In the genomic region with DNA sequence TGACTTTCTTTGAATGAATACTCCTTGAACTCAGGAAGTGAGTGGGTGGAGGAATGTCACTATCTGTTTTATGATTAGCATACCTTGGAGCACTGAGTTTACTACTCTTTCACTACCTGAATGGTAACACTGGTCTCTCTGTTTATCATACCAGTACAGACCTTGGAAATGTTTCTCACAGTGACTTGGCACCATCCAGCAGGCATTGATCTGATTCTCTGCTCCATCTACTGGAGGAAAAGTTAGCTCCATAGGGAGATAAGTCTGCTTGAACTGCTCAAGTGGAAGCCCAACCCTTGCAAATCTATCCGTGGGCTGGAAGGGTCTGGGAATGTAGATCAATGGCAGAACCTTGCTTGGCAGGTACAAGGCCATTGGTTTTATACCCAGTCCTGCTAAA, we compare ENCODE assay signal across 26 mouse cellular contexts.
DNase-seq lines count a peak whose midpoint lies in the region; ATAC-seq and TF ChIP-seq lines count a peak whose summit lies in the region.
"Had no signal": no experiment of that assay in that cellular context is flagged by ENCODE, and none has a peak within 500 bp of the region (broad histone marks: within the 10 kb centered on the region; RNA-seq: fewer than 3 reads in every experiment).

No protein-coding gene starts in this region.

- H3K4me3 ChIP-seq in intestine, postnatal 0 days (ENCODE audit: low read depth, low read length): no peak overlapping the region
- H3K4me3 ChIP-seq in intestine, embryonic 15.5 days (replicated peaks): no peak overlapping the region
- H3K4me3 ChIP-seq in midbrain, postnatal 0 days (ENCODE audit: low read depth, low read length): no peak overlapping the region
- no peak overlapping the region for H3K4me3 ChIP-seq in midbrain, embryonic 14.5 days (replicated peaks; ENCODE audit: low read depth, low read length)
- H3K4me3 ChIP-seq in cortical plate, adult 2 months (ENCODE audit: insufficient read depth, low read length): no peak overlapping the region
- H3K4me3 ChIP-seq: embryonic facial prominence, embryonic 13.5 days; erythroblast, embryonic 14.5 days; forebrain, embryonic 13.5 days; gastrocnemius, adult 2 months; liver, embryonic 13.5 days; neural tube, embryonic 15.5 days had no signal

- H3K9ac ChIP-seq in intestine, postnatal 0 days (ENCODE audit: low read depth, low read length): no peak overlapping the region
- H3K9ac ChIP-seq in intestine, embryonic 15.5 days: no peak overlapping the region
- no peak overlapping the region for H3K9ac ChIP-seq in midbrain, postnatal 0 days (replicated peaks; ENCODE audit: low read length, poor library complexity, severe bottlenecking)
- no peak overlapping the region for H3K9ac ChIP-seq in midbrain, embryonic 14.5 days (replicated peaks; ENCODE audit: low read length)
- H3K9ac ChIP-seq: embryonic facial prominence, embryonic 13.5 days; forebrain, embryonic 13.5 days; liver, embryonic 13.5 days; neural tube, embryonic 15.5 days had no signal

- peak; percentile 65 for ATAC-seq in intestine, postnatal 0 days
- ATAC-seq in intestine, embryonic 15.5 days: no peak
- no peak for ATAC-seq in midbrain, postnatal 0 days (ENCODE audit: low FRiP score)
- ATAC-seq in midbrain, embryonic 14.5 days (ENCODE audit: low FRiP score, low TSS enrichment): no peak
- ATAC-seq in granulocyte monocyte progenitor cell, adult 5-6 weeks (replicated peaks; ENCODE audit: poor library complexity, severe bottlenecking): no peak
- ATAC-seq: forebrain, embryonic 13.5 days; inflammation-experienced regulatory T-cells, adult 6 months; midbrain, embryonic 16.5 days had no signal

- no peak for TF ChIP-seq POLR2A in cortical plate, adult 2 months (IDR thresholded peaks at IDR 0.05; ENCODE audit: extremely low read depth, insufficient read depth, low read length)

- no peaks in the 10 kb centered on the region for H3K27me3 ChIP-seq in intestine, postnatal 0 days (replicated peaks; ENCODE audit: control insufficient read depth, insufficient read depth, low read length)
- H3K27me3 ChIP-seq in intestine, embryonic 15.5 days (replicated peaks): no peaks in the 10 kb centered on the region
- no peaks in the 10 kb centered on the region for H3K27me3 ChIP-seq in midbrain, postnatal 0 days (ENCODE audit: insufficient read depth, low read length)
- H3K27me3 ChIP-seq in midbrain, embryonic 14.5 days (ENCODE audit: control insufficient read depth, insufficient read depth, low read length): no peaks in the 10 kb centered on the region
- H3K27me3 ChIP-seq: CH12.LX; embryonic facial prominence, embryonic 13.5 days; forebrain, embryonic 13.5 days; liver, embryonic 13.5 days; neural tube, embryonic 15.5 days had no signal

- H3K27ac ChIP-seq in intestine, postnatal 0 days (ENCODE audit: low read depth, low read length): no peak overlapping the region
- H3K27ac ChIP-seq in intestine, embryonic 15.5 days: no peak overlapping the region
- H3K27ac ChIP-seq in midbrain, postnatal 0 days (ENCODE audit: low read depth, low read length): no peak overlapping the region
- no peak overlapping the region for H3K27ac ChIP-seq in midbrain, embryonic 14.5 days (replicated peaks; ENCODE audit: low read depth, low read length)
- H3K27ac ChIP-seq in cortical plate, adult 2 months (ENCODE audit: insufficient read depth, low read length): no peak overlapping the region
- H3K27ac ChIP-seq: embryonic facial prominence, embryonic 13.5 days; forebrain, embryonic 13.5 days; gastrocnemius, adult 2 months; liver, embryonic 13.5 days; macrophage; neural tube, embryonic 15.5 days had no signal

- H3K36me3 ChIP-seq in intestine, postnatal 0 days (ENCODE audit: control insufficient read depth, insufficient read depth): no peaks in the 10 kb centered on the region
- H3K36me3 ChIP-seq in intestine, embryonic 15.5 days: no peaks in the 10 kb centered on the region
- no peaks in the 10 kb centered on the region for H3K36me3 ChIP-seq in midbrain, postnatal 0 days (ENCODE audit: insufficient read depth, low read length)
- 0 out of 2 replicates have a peak, but pooled peaks cover 8% of the 10 kb centered on the region for H3K36me3 ChIP-seq in midbrain, embryonic 14.5 days (ENCODE audit: control insufficient read depth, insufficient read depth, low read length)
- H3K36me3 ChIP-seq: embryonic facial prominence, embryonic 13.5 days; liver, embryonic 13.5 days; neural tube, embryonic 15.5 days had no signal

- H3K9me3 ChIP-seq in intestine, postnatal 0 days (ENCODE audit: control insufficient read depth): no peaks in the 10 kb centered on the region
- H3K9me3 ChIP-seq in intestine, embryonic 15.5 days: no peaks in the 10 kb centered on the region
- H3K9me3 ChIP-seq in midbrain, postnatal 0 days (ENCODE audit: low read length): no peaks in the 10 kb centered on the region
- no peaks in the 10 kb centered on the region for H3K9me3 ChIP-seq in midbrain, embryonic 14.5 days (ENCODE audit: control insufficient read depth, low read length)
- H3K9me3 ChIP-seq: embryonic facial prominence, embryonic 13.5 days; forebrain, embryonic 13.5 days; liver, embryonic 13.5 days; neural tube, embryonic 15.5 days had no signal

- H3K4me1 ChIP-seq in intestine, postnatal 0 days (replicated peaks; ENCODE audit: control insufficient read depth, insufficient read depth, low read length): no peaks in the 10 kb centered on the region
- no peaks in the 10 kb centered on the region for H3K4me1 ChIP-seq in intestine, embryonic 15.5 days (replicated peaks)
- no peaks in the 10 kb centered on the region for H3K4me1 ChIP-seq in midbrain, postnatal 0 days (ENCODE audit: insufficient read depth, low read length)
- no peaks in the 10 kb centered on the region for H3K4me1 ChIP-seq in midbrain, embryonic 14.5 days (ENCODE audit: control insufficient read depth, insufficient read depth, low read length)
- no peaks in the 10 kb centered on the region for H3K4me1 ChIP-seq in cortical plate, adult 2 months (ENCODE audit: control insufficient read depth, insufficient read depth, low read length)
- H3K4me1 ChIP-seq: embryonic facial prominence, embryonic 13.5 days; liver, embryonic 13.5 days; neural tube, embryonic 15.5 days had no signal

- DNase-seq in midbrain, postnatal 0 days (ENCODE audit: low spot score): no peak
- DNase-seq in midbrain, embryonic 14.5 days: no peak
- DNase-seq in right cerebral cortex, adult 2 months (ENCODE audit: low spot score in 2 of 2): no peak
- DNase-seq: adrenal gland, postnatal 36 days; B cell, adult 2 months; cerebellum, adult 11-12 months; cerebellum, postnatal 14 days; gastrocnemius, adult 2 months; heart, postnatal 10 days; kidney, adult 8-10 months; kidney, postnatal 25 days; liver, embryonic 13.5 days; lung, adult 2 months had no signal

- no peak overlapping the region for H3K4me2 ChIP-seq in intestine, postnatal 0 days (replicated peaks; ENCODE audit: low read depth)
- H3K4me2 ChIP-seq in intestine, embryonic 15.5 days (replicated peaks): no peak overlapping the region
- no peak overlapping the region for H3K4me2 ChIP-seq in midbrain, postnatal 0 days (ENCODE audit: low read depth, low read length, poor library complexity, severe bottlenecking)
- H3K4me2 ChIP-seq in midbrain, embryonic 14.5 days (ENCODE audit: low read length): no peak overlapping the region
- H3K4me2 ChIP-seq: embryonic facial prominence, embryonic 13.5 days; forebrain, embryonic 13.5 days; heart, embryonic 11.5 days; liver, embryonic 13.5 days; neural tube, embryonic 15.5 days had no signal

- peak; percentile 54 for TF ChIP-seq CTCF in intestine, postnatal 0 days (IDR thresholded peaks at IDR 0.05; ENCODE audit: low read depth)
- peak; percentile 46 for TF ChIP-seq CTCF in midbrain, postnatal 0 days (IDR thresholded peaks at IDR 0.05)
- peak; percentile 12; the same call in 1 of the 2 replicates for TF ChIP-seq CTCF in cortical plate, adult 2 months (IDR thresholded peaks at IDR 0.05; ENCODE audit: extremely low read depth, insufficient read depth, low read length)

- 17% methylated on average over 1 of the region's 1 CpGs for WGBS in intestine, postnatal 0 days
- 22% methylated on average over 1 of the region's 1 CpGs for WGBS in intestine, embryonic 15.5 days
- 26% methylated on average over 1 of the region's 1 CpGs for WGBS in midbrain, postnatal 0 days
- WGBS in midbrain, embryonic 14.5 days: 49% methylated on average over 1 of the region's 1 CpGs
